Comparison of ENCODE assay signal across 9 mouse cellular contexts in the genomic region with DNA sequence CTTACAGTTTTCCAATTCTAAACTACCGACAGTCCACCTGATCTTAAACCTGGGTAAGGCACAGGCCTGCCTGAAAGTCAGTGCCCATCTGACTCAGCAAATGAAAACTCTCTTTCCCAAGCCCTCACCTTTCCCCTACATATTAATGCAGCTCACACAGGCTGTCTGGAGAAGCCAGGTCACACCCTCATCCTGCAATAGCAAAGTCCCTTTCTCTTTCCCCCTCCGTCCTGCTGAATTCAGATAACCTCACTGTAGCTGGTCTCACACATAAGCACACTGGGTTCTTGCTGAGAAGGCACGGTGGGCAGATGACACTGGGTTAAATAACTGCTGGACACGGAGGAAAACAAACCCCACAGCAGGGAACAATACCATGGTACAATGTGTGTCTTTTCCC. TPM values are rescaled to one million over a fixed set of nuclear protein-coding genes. Genes with fewer than 3 reads are reported as not detected.
A peak's percentile ranks its signal among the peaks of the same experiment; 100 is the strongest.
DNase-seq lines count a peak whose midpoint lies in the region; ATAC-seq lines count a peak whose summit lies in the region.
"Had no signal": no experiment of that assay in that cellular context is flagged by ENCODE, and none has a peak within 500 bp of the region (broad histone marks: within the 10 kb centered on the region; RNA-seq: fewer than 3 reads in every experiment).

No protein-coding gene starts in this region.

- no peak for ATAC-seq in megakaryocyte, adult 5-6 weeks (ENCODE audit: poor library complexity, severe bottlenecking)
- ATAC-seq in heart, embryonic 16.5 days (replicated peaks; ENCODE audit: extremely low read depth, insufficient read depth, low FRiP score), result no peak
- ATAC-seq in neural tube, embryonic 14.5 days (ENCODE audit: low read depth), result no peak

- peak; percentile 57 to 83 for DNase-seq in kidney, postnatal 25 days
- DNase-seq in right cerebral cortex, adult 2 months (ENCODE audit: low spot score in 2 of 2), result no peak
- no peak for DNase-seq in left cerebral cortex, adult 18-20 months (ENCODE audit: low spot score in 2 of 2)
- no peak for DNase-seq in ovary, adult 18-20 months (ENCODE audit: low spot score)

- peak overlapping the region; percentile 56 for H3K27ac ChIP-seq in heart, embryonic 16.5 days (ENCODE audit: low read length)
- no peak overlapping the region for H3K27ac ChIP-seq in neural tube, embryonic 14.5 days (ENCODE audit: low read depth, low read length)

- peaks cover 39% of the 10 kb centered on the region for H3K36me3 ChIP-seq in megakaryocyte, embryonic 14.5 days (replicated peaks; ENCODE audit: low read length)
- no peaks in the 10 kb centered on the region for H3K36me3 ChIP-seq in heart, embryonic 16.5 days (ENCODE audit: control insufficient read depth, insufficient read depth)
- H3K36me3 ChIP-seq in neural tube, embryonic 14.5 days (ENCODE audit: control insufficient read depth, insufficient read depth, low read length), result no peaks in the 10 kb centered on the region

- peaks cover 2% of the 10 kb centered on the region for H3K27me3 ChIP-seq in megakaryocyte, embryonic 14.5 days (replicated peaks)
- H3K27me3 ChIP-seq in heart, embryonic 16.5 days (ENCODE audit: control insufficient read depth, insufficient read depth, low read length), result no peaks in the 10 kb centered on the region
- no peaks in the 10 kb centered on the region for H3K27me3 ChIP-seq in neural tube, embryonic 14.5 days (ENCODE audit: control insufficient read depth, insufficient read depth, low read length)

- no peaks in the 10 kb centered on the region for H3K9me3 ChIP-seq in megakaryocyte, embryonic 14.5 days
- H3K9me3 ChIP-seq in heart, embryonic 16.5 days (replicated peaks; ENCODE audit: control insufficient read depth, low read length), result no peaks in the 10 kb centered on the region
- H3K9me3 ChIP-seq in neural tube, embryonic 14.5 days (ENCODE audit: control insufficient read depth, low read length), result no peaks in the 10 kb centered on the region

- H3K4me2 ChIP-seq in heart, embryonic 16.5 days (ENCODE audit: low read depth, low read length), result peak overlapping the region; percentile 91
- H3K4me2 ChIP-seq in neural tube, embryonic 14.5 days (ENCODE audit: low read depth, low read length), result peak overlapping the region; percentile 83; the same call in 1 of the 2 replicates

- 42% methylated on average over 4 of the region's 4 CpGs for WGBS in heart, embryonic 16.5 days
- WGBS in neural tube, embryonic 14.5 days, result 47% methylated on average over 4 of the region's 4 CpGs

- H3K4me1 ChIP-seq in megakaryocyte, embryonic 14.5 days, result peaks cover 59% of the 10 kb centered on the region
- peaks cover 29% of the 10 kb centered on the region for H3K4me1 ChIP-seq in heart, embryonic 16.5 days (ENCODE audit: control insufficient read depth, insufficient read depth, low read length)
- no peaks in the 10 kb centered on the region for H3K4me1 ChIP-seq in neural tube, embryonic 14.5 days (ENCODE audit: control insufficient read depth, insufficient read depth, low read length)

- H3K9ac ChIP-seq in heart, embryonic 16.5 days (ENCODE audit: low read length), result peak overlapping the region; percentile 42; the same call in 1 of the 2 replicates
- no peak overlapping the region for H3K9ac ChIP-seq in neural tube, embryonic 14.5 days (replicated peaks; ENCODE audit: low read depth, low read length)

- H3K4me3 ChIP-seq in megakaryocyte, embryonic 14.5 days (replicated peaks), result peak overlapping the region; percentile 99
- H3K4me3 ChIP-seq in heart, embryonic 16.5 days (ENCODE audit: low read length), result 0 out of 2 replicates have a peak overlapping the region, but pooled peaks have one; percentile 7
- no peak overlapping the region for H3K4me3 ChIP-seq in neural tube, embryonic 14.5 days (ENCODE audit: low read depth, low read length)

RNA-seq across cellular contexts. Expression of gene Cpt2, which starts 1.5 kb away (rescaled TPM):
- 74.4 and 828 TPM in 2 replicates for polyA plus RNA-seq in megakaryocyte, embryonic 14.5 days (2012; ENCODE audit: insufficient read depth, low replicate concordance)
- total RNA-seq in megakaryocyte, adult 5-6 weeks (2015), result 19.3 and 24.5 TPM in 2 replicates
- 16.7 and 26.7 TPM in 2 replicates for total RNA-seq in megakaryocyte, adult 5-6 weeks (2017)
- polyA plus RNA-seq in heart, embryonic 16.5 days (2015; fragmentation: Nextera tagmentation; extraction: Ambion mirVana), result 62.8 and 69.2 TPM in 2 replicates
- polyA plus RNA-seq in neural tube, embryonic 14.5 days (2014; fragmentation: Nextera tagmentation; extraction: Ambion mirVana), result 14.0 and 19.3 TPM in 2 replicates
- 1 to 10 TPM; 4.8 to 5.3 TPM for total RNA-seq in left cerebral cortex, adult 18-20 months (2021)

RNA-seq across cellular contexts. Expression of gene 0610037L13Rik, which starts 32.3 kb away (rescaled TPM):
- 1.9 and 5.6 TPM in 2 replicates for polyA plus RNA-seq in megakaryocyte, embryonic 14.5 days (2012; ENCODE audit: insufficient read depth, low replicate concordance)
- total RNA-seq in megakaryocyte, adult 5-6 weeks (2015), result 34.7 and 36.0 TPM in 2 replicates
- 33.6 and 34.7 TPM in 2 replicates for total RNA-seq in megakaryocyte, adult 5-6 weeks (2017)
- polyA plus RNA-seq in heart, embryonic 16.5 days (2015; fragmentation: Nextera tagmentation; extraction: Ambion mirVana), result 95.2 and 99.1 TPM in 2 replicates
- polyA plus RNA-seq in neural tube, embryonic 14.5 days (2014; fragmentation: Nextera tagmentation; extraction: Ambion mirVana), result 82.6 and 91.7 TPM in 2 replicates
- total RNA-seq in left cerebral cortex, adult 18-20 months (2021), result 10 to 100 TPM; 61.8 to 63.7 TPM

RNA-seq across cellular contexts. Expression of gene Magoh, which starts 42.4 kb away (rescaled TPM):
- polyA plus RNA-seq in megakaryocyte, embryonic 14.5 days (2012; ENCODE audit: insufficient read depth, low replicate concordance), result 3.4 TPM in 1 of 2 replicates, not detected in the other
- total RNA-seq in megakaryocyte, adult 5-6 weeks (2015), result 131 and 134 TPM in 2 replicates
- total RNA-seq in megakaryocyte, adult 5-6 weeks (2017), result 208 and 218 TPM in 2 replicates
- polyA plus RNA-seq in heart, embryonic 16.5 days (2015; fragmentation: Nextera tagmentation; extraction: Ambion mirVana), result 77.2 and 86.6 TPM in 2 replicates
- 104 and 120 TPM in 2 replicates for polyA plus RNA-seq in neural tube, embryonic 14.5 days (2014; fragmentation: Nextera tagmentation; extraction: Ambion mirVana)
- 10 to 100 TPM; 39.4 to 42.4 TPM for total RNA-seq in left cerebral cortex, adult 18-20 months (2021)

RNA-seq across cellular contexts. Expression of gene Slc1a7, which starts 46.2 kb away (rescaled TPM):
- not detected in 2 replicates for polyA plus RNA-seq in megakaryocyte, embryonic 14.5 days (2012; ENCODE audit: insufficient read depth, low replicate concordance)
- total RNA-seq in megakaryocyte, adult 5-6 weeks (2015), result not detected in 2 replicates
- not detected in 2 replicates for total RNA-seq in megakaryocyte, adult 5-6 weeks (2017)
- polyA plus RNA-seq in heart, embryonic 16.5 days (2015; fragmentation: Nextera tagmentation; extraction: Ambion mirVana), result 0.05 TPM in 1 of 2 replicates, not detected in the other
- polyA plus RNA-seq in neural tube, embryonic 14.5 days (2014; fragmentation: Nextera tagmentation; extraction: Ambion mirVana), result not detected in 2 replicates
- under 1 TPM; 0.28 to 0.53 TPM for total RNA-seq in left cerebral cortex, adult 18-20 months (2021)
- total RNA-seq: hematopoietic stem cell, adult 5-6 weeks had no signal

Comparison
In these comparisons a context has a peak if more than half of its experiments do, and no peak if none do; other contexts are left out.
1. DNase-seq: peak in kidney, postnatal 25 days (2 of 2); none in right cerebral cortex, adult 2 months (0 of 2), left cerebral cortex, adult 18-20 months (0 of 2) and ovary, adult 18-20 months (single experiment).
2. RNA of gene 0610037L13Rik, which starts 32.3 kb away (polyA plus RNA-seq): 95.2 to 99.1 TPM in heart, embryonic 16.5 days and 82.6 to 91.7 TPM in neural tube, embryonic 14.5 days; 1.9 to 5.6 TPM in megakaryocyte, embryonic 14.5 days; every median in the first group is over 10 times any median in the second.
3. RNA of gene Magoh, which starts 42.4 kb away (polyA plus RNA-seq): 104 to 120 TPM in neural tube, embryonic 14.5 days and 77.2 to 86.6 TPM in heart, embryonic 16.5 days; 3.4 TPM in megakaryocyte, embryonic 14.5 days; every median in the first group is over 10 times any median in the second.